Mouse (Mus musculus) heart, adult 2 months (tissue): ENCODE measurements around the gene Dock8. TPM values are rescaled to one million over a fixed set of nuclear protein-coding genes. Genes with fewer than 3 reads are reported as not detected.

Experiments
- DNase-seq, 2 experiments: peaks; one replicate each; pipeline ENCODE4 v3.0.0; 2021
- H3K27ac ChIP-seq: fragments of 200-600 bp; 2 replicates; pipeline ENCODE4 v1.8.1; 2022
- H3K27me3 ChIP-seq: fragments of 200-500 bp; 2 replicates; pipeline ENCODE4 v1.6.1; 2012; ENCODE audit warnings: mild to moderate bottlenecking, low read length, inconsistent platforms, mixed read lengths; ENCODE audit not compliant: control insufficient read depth, insufficient read depth
- H3K36me3 ChIP-seq: fragments of 200-500 bp; 2 replicates; pipeline ENCODE4 v1.6.1; 2012; ENCODE audit warnings: low read length, inconsistent platforms; ENCODE audit not compliant: control insufficient read depth, insufficient read depth
- H3K4me1 ChIP-seq: fragments of 200-500 bp; 2 replicates; pipeline ENCODE4 v1.6.1; 2011; ENCODE audit warnings: low read length; ENCODE audit not compliant: control insufficient read depth, insufficient read depth
- H3K4me3 ChIP-seq: fragments of 200-600 bp; 2 replicates; pipeline ENCODE4 v1.8.1; 2022
- H3K79me2 ChIP-seq: fragments of 200-500 bp; replicated peaks from 2 replicates; pipeline ENCODE4 v1.6.1; 2012; ENCODE audit warnings: mild to moderate bottlenecking, inconsistent platforms, low read length, moderate library complexity, mixed read lengths; ENCODE audit not compliant: control insufficient read depth, insufficient read depth
- H3K9ac ChIP-seq: fragments of 200-500 bp; 2 replicates; pipeline ENCODE4 v1.6.1; 2012; ENCODE audit warnings: low read depth, mild to moderate bottlenecking, control low read depth, inconsistent platforms, low read length, mixed read lengths
- CTCF ChIP-seq: fragments of 200-600 bp; IDR thresholded peaks from 2 replicates; pipeline ENCODE4 v1.8.1; 2022; ENCODE audit warnings: antibody characterized with exemption, mild to moderate bottlenecking, moderate library complexity
- EP300 ChIP-seq: fragments of 200-500 bp; IDR thresholded peaks from 2 replicates; pipeline ENCODE4 v1.6.1; 2011; ENCODE audit warnings: low read depth, low read length, control low read depth; ENCODE audit not compliant: insufficient read depth
- POLR2A ChIP-seq: fragments of 200-500 bp; IDR thresholded peaks from 2 replicates; pipeline ENCODE4 v1.6.1; 2011; ENCODE audit warnings: mild to moderate bottlenecking, low read depth, low read length, control low read depth; ENCODE audit not compliant: insufficient read depth
- WGBS: fragments of 180-500 bp; shearing (Covaris S2); methylation state at CpG from one replicate; pipeline ENCODE4 v1.1.7; 2018; 5-methylcytosine and 5-hydroxymethylcytosine counted together
- intact Hi-C: fragments of 180-260 bp; cut with DNase I; formaldehyde crosslinking; loops from one replicate; pipeline ENCODE4 v1.15.1; 2025
- polyA plus RNA-seq: library from polyadenylated mRNA; depleted of rRNA; stranded (reverse); fragments of >200 nt; gene quantifications from 2 replicates; pipeline ENCODE4 v1.2.3, GENCODE M21; 2012
- total RNA-seq, 2 experiments: library from RNA; stranded (reverse); gene quantifications; 2 replicates each; pipeline ENCODE4 v1.2.3; 2021

The Dock8 gene
- total and polyA plus RNA-seq, 3 experiments, result 5.7 to 24.7 (median 17.5) TPM

DNA sequence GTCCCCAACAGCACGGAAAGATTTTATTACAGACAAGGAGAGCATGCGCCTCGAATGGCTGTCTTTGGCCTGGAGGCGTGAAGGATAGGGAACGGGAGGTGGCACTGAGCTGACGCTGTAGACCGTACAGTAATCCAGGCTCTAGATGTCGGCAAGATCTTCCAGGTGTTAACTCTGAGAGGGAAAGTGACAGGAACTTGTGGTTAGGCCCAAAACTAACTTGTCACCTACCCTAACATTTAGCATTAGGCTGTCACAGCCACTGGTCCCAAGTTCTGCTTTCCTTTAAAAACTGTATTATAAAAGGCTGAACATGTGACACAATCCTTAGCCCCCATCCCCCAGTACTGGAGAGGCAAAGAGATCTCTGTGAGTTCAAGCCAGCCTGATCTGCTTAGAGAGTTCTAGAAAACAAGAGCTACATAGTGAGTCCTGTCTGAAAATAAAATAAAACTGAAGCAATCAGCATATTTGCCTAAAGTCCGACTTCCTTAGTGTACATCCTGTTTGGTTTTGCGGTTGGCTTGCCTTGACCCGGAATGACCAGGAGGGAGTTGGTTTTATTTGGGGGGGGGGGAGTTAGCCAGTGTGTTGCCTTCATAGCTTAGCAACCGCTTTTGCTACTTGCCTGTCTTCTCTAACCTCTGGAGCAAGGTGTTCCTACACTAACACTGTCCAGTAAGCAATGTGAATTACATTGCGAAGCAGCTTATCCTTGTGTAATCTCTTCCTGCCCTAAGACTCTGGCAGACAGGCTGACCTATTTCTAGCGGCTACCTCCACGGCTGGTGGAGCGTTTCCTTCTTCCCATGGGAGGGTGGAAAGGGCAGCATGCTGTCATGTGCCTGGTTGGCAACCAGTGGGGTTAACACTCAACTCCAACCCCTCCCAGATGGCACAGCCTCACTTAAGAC lies 138.8 kb downstream of the Dock8 start:
- Histone ChIP-seq H3K36me3 (no peaks in the 10 kb centered on the region), H3K27ac (no peak overlapping the region), H3K4me1 (peaks cover 2% of the 10 kb centered on the region; the same call in 1 of the 2 replicates), H3K4me3 (no peak overlapping the region), H3K9ac (no peak overlapping the region), H3K27me3 (no peaks in the 10 kb centered on the region), H3K79me2 (no peaks in the 10 kb centered on the region)
- no peak for TF ChIP-seq CTCF
- TF ChIP-seq EP300, result no peak
- 61% methylated on average over 16 of the region's 16 CpGs for WGBS
- peak in 1 of 2 experiments; percentile 30 for DNase-seq
- intact Hi-C loops, result loop anchor here (10.0 kb wide), 1 partner anchor 487 kb away; no protein-coding TSS in a partner anchor

DNA sequence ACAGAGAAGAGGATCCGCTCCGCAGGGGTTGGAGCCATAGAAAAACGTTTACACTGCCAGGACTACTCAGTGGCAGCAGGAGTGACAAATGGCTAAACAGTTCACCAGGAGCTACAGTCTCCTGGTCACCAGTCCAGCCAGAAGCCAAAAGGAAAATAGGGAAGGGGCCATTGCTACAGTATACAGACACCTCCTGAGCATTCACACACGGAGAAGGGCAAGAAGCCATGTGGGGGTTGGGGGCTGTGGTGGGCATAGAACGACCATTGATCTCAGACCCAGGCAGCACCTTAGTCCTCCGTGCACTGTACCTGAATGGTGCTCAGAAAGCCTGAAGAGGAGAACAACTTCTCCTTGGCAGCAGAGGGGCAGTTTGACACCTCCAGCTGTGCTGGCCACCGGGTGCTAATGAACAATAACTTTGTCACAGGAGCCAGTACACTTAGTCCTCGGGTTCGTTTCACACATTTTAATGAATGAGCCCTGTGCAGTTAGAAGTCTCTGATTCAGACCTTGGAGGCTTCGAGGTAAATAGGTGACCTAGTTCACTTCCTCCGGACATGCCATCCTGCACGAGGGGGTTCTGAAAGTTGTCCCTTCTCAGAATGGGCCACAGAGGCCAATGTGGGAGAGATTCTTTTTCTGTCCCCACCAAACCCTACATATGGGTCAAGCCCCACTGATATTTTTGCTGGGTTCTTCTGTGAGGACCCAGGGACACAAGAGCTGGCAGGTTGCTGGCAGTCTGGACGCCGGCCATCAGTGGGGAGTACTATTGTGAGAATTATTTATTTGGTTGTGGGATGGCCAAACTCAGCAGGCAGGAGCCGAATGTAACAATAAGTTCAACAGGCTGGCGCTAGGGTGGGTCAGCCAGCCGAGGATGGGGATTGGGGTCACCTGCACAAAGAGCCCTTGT lies 145.0 kb downstream of the Dock8 start:
- WGBS, result 72% methylated on average over 17 of the region's 17 CpGs
- no peak overlapping the region for H3K9ac ChIP-seq

DNA sequence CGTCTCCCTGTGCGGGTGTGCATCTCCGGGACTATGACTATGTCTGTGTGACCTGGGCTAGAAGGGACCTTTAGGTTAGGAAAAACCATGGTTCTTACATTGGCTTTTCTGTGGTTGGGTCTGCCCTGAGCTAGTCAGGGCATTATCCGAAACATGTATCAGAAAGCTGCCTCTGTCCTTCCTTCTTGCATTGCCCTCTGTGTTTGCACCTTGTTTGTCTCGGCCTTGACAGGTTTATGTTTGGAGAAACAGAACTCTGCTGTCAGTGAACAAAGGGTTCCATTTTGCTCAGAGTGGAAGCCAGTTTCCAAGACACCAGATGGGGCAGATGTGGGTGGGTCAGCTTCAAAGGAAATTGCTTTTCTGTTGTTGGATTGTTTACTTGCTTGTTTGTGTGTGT lies 145.8 kb downstream of the Dock8 start:
- H3K27me3 ChIP-seq, result no peaks in the 10 kb centered on the region
- no peak overlapping the region for H3K4me3 ChIP-seq
- no peak for DNase-seq
- H3K4me1 ChIP-seq, result no peaks in the 10 kb centered on the region
- no peaks in the 10 kb centered on the region for H3K36me3 ChIP-seq
- intact Hi-C loops, result no loop called here
- TF ChIP-seq CTCF (no peak), POLR2A (no peak), EP300 (no peak)
- no peak overlapping the region for H3K9ac ChIP-seq
- WGBS, result 90% methylated on average over 5 of the region's 5 CpGs
- no peaks in the 10 kb centered on the region for H3K79me2 ChIP-seq
- no peak overlapping the region for H3K27ac ChIP-seq

More for the DNA sequence above, 145.0 kb downstream of the Dock8 start:
- Histone ChIP-seq H3K4me1 (no peaks in the 10 kb centered on the region), H3K27ac (no peak overlapping the region), H3K4me3 (no peak overlapping the region), H3K79me2 (no peaks in the 10 kb centered on the region), H3K27me3 (no peaks in the 10 kb centered on the region), H3K36me3 (no peaks in the 10 kb centered on the region)
- no peak for DNase-seq
- TF ChIP-seq POLR2A (no peak), EP300 (no peak), CTCF (no peak)
- intact Hi-C loops, result no loop called here

DNA sequence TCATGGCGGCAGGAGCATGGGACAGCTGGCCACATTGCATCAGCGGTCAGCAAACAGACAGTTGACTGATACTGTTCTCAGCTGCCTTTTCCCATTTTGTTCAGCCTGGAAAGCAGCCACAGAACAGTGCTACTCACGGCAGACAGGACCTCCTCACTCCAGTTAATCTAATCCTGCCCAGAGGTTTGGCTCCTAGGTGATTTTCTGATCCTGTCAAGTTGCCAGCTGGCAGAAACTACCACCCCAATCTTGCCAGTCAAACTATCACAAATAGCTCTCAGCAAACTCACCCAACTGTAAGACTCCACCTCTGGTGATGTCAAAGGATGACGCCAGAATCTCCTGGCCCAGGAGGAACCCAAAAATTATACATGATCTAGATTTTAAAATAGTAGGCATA lies 146.8 kb downstream of the Dock8 start:
- Histone ChIP-seq H3K79me2 (no peaks in the 10 kb centered on the region), H3K9ac (no peak overlapping the region), H3K27me3 (no peaks in the 10 kb centered on the region), H3K4me1 (no peaks in the 10 kb centered on the region), H3K27ac (no peak overlapping the region), H3K36me3 (no peaks in the 10 kb centered on the region), H3K4me3 (no peak overlapping the region)
- DNase-seq, result peak in 1 of 2 experiments; percentile 25
- intact Hi-C loops, result no loop called here
- 53% methylated on average over 4 of the region's 4 CpGs for WGBS
- no peak for TF ChIP-seq CTCF
- no peak for TF ChIP-seq POLR2A
- TF ChIP-seq EP300, result no peak

DNA sequence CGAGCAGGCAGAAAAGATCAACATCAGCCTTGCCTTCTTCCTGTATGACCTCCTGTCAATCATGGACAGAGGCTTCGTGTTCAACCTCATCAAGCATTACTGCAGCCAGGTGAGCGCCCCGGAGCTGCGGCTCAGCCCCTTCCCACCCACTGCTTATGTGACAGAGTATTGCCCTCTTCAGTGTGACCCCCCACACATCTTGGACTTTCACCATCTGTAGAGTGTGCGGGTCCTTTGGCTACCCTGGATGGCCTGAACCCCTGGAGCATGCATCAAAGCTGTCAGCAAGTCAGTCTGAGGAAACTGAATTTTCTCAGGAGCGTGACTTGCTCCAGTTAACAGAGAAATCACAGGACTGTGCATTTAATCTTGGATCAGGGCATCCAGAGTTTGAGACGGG lies 150.5 kb downstream of the Dock8 start:
- H3K4me3 ChIP-seq, result no peak overlapping the region
- no peaks in the 10 kb centered on the region for H3K27me3 ChIP-seq
- no peaks in the 10 kb centered on the region for H3K4me1 ChIP-seq
- no peak for DNase-seq
- H3K79me2 ChIP-seq, result no peaks in the 10 kb centered on the region
- intact Hi-C loops, result no loop called here
- TF ChIP-seq POLR2A, result no peak
- no peak for TF ChIP-seq CTCF
- no peak for TF ChIP-seq EP300
- H3K9ac ChIP-seq, result no peak overlapping the region
- WGBS, result 74% methylated on average over 8 of the region's 8 CpGs
- H3K27ac ChIP-seq, result no peak overlapping the region
- H3K36me3 ChIP-seq, result no peaks in the 10 kb centered on the region
